Mouse (Mus musculus) olfactory bulb, adult 2 months (tissue): ENCODE results near the gene Osbpl6. TPM values are rescaled to one million over a fixed set of nuclear protein-coding genes. Genes with fewer than 3 reads are reported as not detected.

Source experiments
- H3K27ac ChIP-seq: fragments of 200-500 bp; 2 replicates; pipeline ENCODE4 v1.5.1; 2012; ENCODE audit warnings: low read depth, low read length; ENCODE audit not compliant: insufficient read depth
- H3K4me1 ChIP-seq: fragments of 200-500 bp; 2 replicates; pipeline ENCODE4 v1.6.1; 2012; ENCODE audit warnings: low read length; ENCODE audit not compliant: control insufficient read depth, insufficient read depth
- H3K4me3 ChIP-seq: fragments of 200-500 bp; 2 replicates; pipeline ENCODE4 v1.5.1; 2012; ENCODE audit warnings: mild to moderate bottlenecking, low read depth, low read length, moderate library complexity; ENCODE audit not compliant: insufficient read depth
- CTCF ChIP-seq: fragments of 200-500 bp; IDR thresholded peaks from 2 replicates; pipeline ENCODE4 v1.5.1; 2012; ENCODE audit warnings: low read depth, mild to moderate bottlenecking, low read length, moderate library complexity; ENCODE audit not compliant: insufficient read depth
- POLR2A ChIP-seq: fragments of 200-500 bp; IDR thresholded peaks from 2 replicates; pipeline ENCODE4 v1.6.1; 2012; ENCODE audit warnings: mild to moderate bottlenecking, low read depth, low read length, moderate library complexity; ENCODE audit not compliant: insufficient read depth
- WGBS: fragments of 180-500 bp; shearing (Covaris S2); methylation state at CpG from one replicate; pipeline ENCODE4 v1.1.7; 2018; 5-methylcytosine and 5-hydroxymethylcytosine counted together
- polyA plus RNA-seq: library from polyadenylated mRNA; stranded (reverse); fragments of >200 nt; gene quantifications from 2 replicates; pipeline ENCODE4 v1.2.4, GENCODE M21; 2012; ENCODE audit warnings: low replicate concordance; ENCODE audit not compliant: missing spikeins, insufficient read depth, insufficient read length

Osbpl6 gene
- polyA plus RNA-seq, 1 experiment, result not detected

DNA sequence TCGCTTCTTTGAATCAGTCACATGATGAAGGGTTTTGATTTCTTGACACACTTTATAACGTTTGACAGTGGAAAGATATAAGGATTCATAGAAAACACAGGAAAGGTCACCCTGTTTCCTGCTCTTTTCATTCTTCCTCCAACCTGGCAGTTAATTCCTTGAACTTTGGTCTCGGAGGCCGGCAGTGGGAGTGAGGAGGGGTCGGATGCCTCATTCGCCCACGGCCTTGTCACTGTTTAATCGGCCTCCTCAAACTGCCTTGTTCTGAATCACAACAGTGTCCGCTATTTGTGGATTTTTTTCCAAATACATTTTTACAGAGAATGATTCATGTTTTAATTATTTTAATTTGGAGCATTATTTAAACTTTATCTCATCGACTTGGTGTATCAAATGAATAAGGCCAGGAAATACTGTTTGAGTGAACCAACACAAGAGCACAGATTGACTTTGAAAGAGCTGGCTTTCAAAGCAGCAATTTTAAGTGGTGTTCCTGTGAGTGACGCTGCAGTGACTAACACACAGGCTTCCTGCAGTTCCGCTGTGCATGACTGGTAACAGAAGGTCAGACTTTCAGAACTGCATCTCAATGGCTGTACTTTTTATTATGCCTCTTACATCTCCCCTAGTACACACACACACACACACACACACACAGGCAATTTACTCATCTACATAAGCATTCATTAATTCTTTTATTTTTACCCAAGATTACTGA lies 98.0 kb downstream of the Osbpl6 start:
- Histone ChIP-seq H3K27ac (no peak overlapping the region), H3K4me1 (peaks cover 2% of the 10 kb centered on the region; the same call in 1 of the 2 replicates), H3K4me3 (no peak overlapping the region)
- WGBS, result 43% methylated on average over 12 of the region's 12 CpGs
- no peak for TF ChIP-seq CTCF
- TF ChIP-seq POLR2A, result no peak

GRCm38 (mm10) chr2:76504989-76505388 lies 98.7 kb downstream of the Osbpl6 start:
- Histone ChIP-seq H3K27ac (no peak overlapping the region), H3K4me1 (peaks cover 2% of the 10 kb centered on the region; the same call in 1 of the 2 replicates), H3K4me3 (no peak overlapping the region)
- WGBS, result 98% methylated on average over 2 of the region's 2 CpGs
- TF ChIP-seq POLR2A, result no peak
- no peak for TF ChIP-seq CTCF

DNA sequence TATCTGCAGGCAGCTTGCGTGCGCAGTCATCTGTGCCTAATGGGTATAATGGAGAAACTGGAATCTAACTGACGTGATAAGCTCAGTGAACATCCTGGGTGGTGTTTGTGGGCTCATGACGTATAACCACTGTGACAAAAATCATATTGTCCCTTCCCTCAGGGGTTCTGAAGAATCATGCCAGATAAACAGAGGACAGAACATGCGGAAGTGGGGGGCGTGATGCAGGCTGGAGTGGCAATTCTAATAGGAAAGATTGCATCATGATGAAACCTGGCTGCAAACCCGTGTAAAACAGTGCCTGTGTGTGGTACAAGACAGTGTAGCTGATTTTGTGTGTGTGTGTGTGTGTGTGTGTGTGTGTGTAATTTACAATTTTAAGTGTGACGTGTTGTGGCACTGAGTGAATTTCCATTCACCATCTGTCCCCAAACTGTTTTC lies 105.0 kb downstream of the Osbpl6 start:
- 90% methylated on average over 8 of the region's 8 CpGs for WGBS
- no peak overlapping the region for H3K4me3 ChIP-seq
- H3K4me1 ChIP-seq, result no peaks in the 10 kb centered on the region
- no peak for TF ChIP-seq CTCF
- TF ChIP-seq POLR2A, result no peak
- no peak overlapping the region for H3K27ac ChIP-seq

- TF ChIP-seq CTCF (no peak), POLR2A (no peak)
- Histone ChIP-seq H3K4me3 (no peak overlapping the region), H3K4me1 (no peaks in the 10 kb centered on the region), H3K27ac (no peak overlapping the region)
- WGBS, result 95% methylated on average over 6 of the region's 6 CpGs
These were observed 105.8 kb downstream of the Osbpl6 start for GRCm38 (mm10) chr2:76512133-76512532.

- TF ChIP-seq CTCF, result no peak
- TF ChIP-seq POLR2A, result no peak
- Histone ChIP-seq H3K4me3 (no peak overlapping the region), H3K27ac (no peak overlapping the region), H3K4me1 (no peaks in the 10 kb centered on the region)
- 80% methylated on average over 6 of the region's 6 CpGs for WGBS
These were observed 106.6 kb downstream of the Osbpl6 start for GRCm38 (mm10) chr2:76512888-76513287.

DNA sequence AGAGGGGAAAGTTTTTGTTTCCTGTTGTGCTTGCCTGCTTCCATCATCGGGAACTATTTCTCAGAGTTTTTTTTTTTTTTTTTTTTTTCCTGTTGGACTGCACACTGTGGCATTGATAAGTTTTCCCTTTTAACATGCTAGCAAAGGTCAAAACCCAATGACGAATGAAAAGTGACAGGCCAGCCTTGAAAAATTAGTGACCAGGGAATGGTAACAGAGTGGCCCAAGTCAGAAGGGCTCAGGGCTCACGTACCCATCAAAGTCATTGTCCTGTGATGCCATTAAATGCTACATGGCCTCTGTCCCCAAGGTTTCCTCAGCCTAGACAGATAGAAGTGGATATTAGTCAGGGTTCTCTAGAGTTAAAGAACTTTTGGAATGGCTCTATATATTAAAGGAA lies 107.0 kb downstream of the Osbpl6 start:
- 88% methylated on average over 3 of the region's 3 CpGs for WGBS
- H3K4me1 ChIP-seq, result no peaks in the 10 kb centered on the region
- H3K27ac ChIP-seq, result no peak overlapping the region
- no peak overlapping the region for H3K4me3 ChIP-seq
- no peak for TF ChIP-seq CTCF
- TF ChIP-seq POLR2A, result no peak

- 90% methylated on average over 14 of the region's 14 CpGs for WGBS
- no peak for TF ChIP-seq CTCF
- TF ChIP-seq POLR2A, result no peak
These were observed 111.2 kb downstream of the Osbpl6 start for GRCm38 (mm10) chr2:76517471-76517870.

GRCm38 (mm10) chr2:76518407-76519063 lies 112.2 kb downstream of the Osbpl6 start:
- Histone ChIP-seq H3K4me3 (no peak overlapping the region), H3K4me1 (0 out of 2 replicates have a peak, but pooled peaks cover 2% of the 10 kb centered on the region), H3K27ac (no peak overlapping the region)
- TF ChIP-seq CTCF, result no peak
- TF ChIP-seq POLR2A, result no peak
- 84% methylated on average over 5 of the region's 5 CpGs for WGBS

More at GRCm38 (mm10) chr2:76517471-76517870, 111.2 kb downstream of the Osbpl6 start:
- H3K4me1 ChIP-seq, result 0 out of 2 replicates have a peak, but pooled peaks cover 2% of the 10 kb centered on the region
- H3K27ac ChIP-seq, result no peak overlapping the region
- H3K4me3 ChIP-seq, result no peak overlapping the region

DNA sequence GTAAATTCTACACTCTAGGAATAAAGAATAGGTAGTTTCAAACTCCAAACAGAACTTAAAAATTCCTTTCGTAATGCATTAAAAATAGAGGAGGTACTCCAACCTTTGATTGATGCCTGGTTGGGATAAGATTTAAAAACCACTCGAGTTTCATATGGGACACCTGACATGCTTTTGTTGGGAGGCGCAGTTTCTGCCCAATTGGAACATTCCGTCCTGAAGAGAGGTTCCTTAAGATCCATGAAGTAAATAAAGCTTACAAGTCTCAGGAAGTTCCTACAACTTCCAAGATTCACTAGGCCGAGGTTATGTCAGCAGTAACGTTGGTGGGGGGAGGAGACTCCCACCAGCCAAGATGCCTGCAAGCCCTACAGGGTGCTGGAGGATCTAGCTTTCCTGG lies 115.3 kb downstream of the Osbpl6 start:
- 88% methylated on average over 6 of the region's 6 CpGs for WGBS
- no peak for TF ChIP-seq CTCF
- TF ChIP-seq POLR2A, result no peak
- Histone ChIP-seq H3K4me3 (no peak overlapping the region), H3K4me1 (0 out of 2 replicates have a peak, but pooled peaks cover 2% of the 10 kb centered on the region), H3K27ac (no peak overlapping the region)
